Mouse (Mus musculus) hindbrain, embryonic 10.5 days (tissue): ENCODE results near the gene Nat8. TPM values are rescaled to one million over a fixed set of nuclear protein-coding genes. Genes with fewer than 3 reads are reported as not detected.
"Not testable (repeated sequence)": the region's sequence is repeated elsewhere in the genome, so short reads cannot be mapped to it uniquely, and the experiment has no call there.

Source experiments
- DNase-seq: peaks from one replicate; pipeline ENCODE4 v3.0.0-alpha.2; 2017; ENCODE audit warnings: low spot score
- H3K27ac ChIP-seq: fragments of 300-500 bp; sonication (generic); 2 replicates; pipeline ENCODE4 v1.5.1; 2016; ENCODE audit warnings: mild to moderate bottlenecking, moderate library complexity
- H3K27me3 ChIP-seq: fragments of 300-500 bp; sonication (generic); 2 replicates; pipeline ENCODE4 v1.6.1; 2016; ENCODE audit warnings: mild to moderate bottlenecking; ENCODE audit not compliant: poor library complexity, insufficient read depth, severe bottlenecking
- H3K36me3 ChIP-seq: fragments of 300-500 bp; sonication (generic); 2 replicates; pipeline ENCODE4 v1.6.1; 2016; ENCODE audit warnings: mild to moderate bottlenecking, moderate library complexity
- H3K4me1 ChIP-seq: fragments of 300-500 bp; sonication (generic); replicated peaks from 2 replicates; pipeline ENCODE4 v1.6.1; 2016; ENCODE audit warnings: mild to moderate bottlenecking
- H3K4me3 ChIP-seq: fragments of 300-500 bp; sonication (generic); 2 replicates; pipeline ENCODE4 v1.5.1; 2016; ENCODE audit warnings: mild to moderate bottlenecking, moderate library complexity
- H3K9me3 ChIP-seq: fragments of 300-500 bp; sonication (generic); 2 replicates; pipeline ENCODE4 v1.6.1; 2016; ENCODE audit warnings: mild to moderate bottlenecking, moderate library complexity
- WGBS: fragments of 180-500 bp; shearing (Covaris S2); methylation state at CpG from one replicate; pipeline ENCODE4 v1.1.7; 2016; 5-methylcytosine and 5-hydroxymethylcytosine counted together
- polyA plus RNA-seq: library from polyadenylated mRNA; unstranded; fragments of >200 nt; fragmentation: Nextera tagmentation; extraction: Ambion mirVana; gene quantifications from 2 replicates; pipeline ENCODE4 v1.2.1, GENCODE M21; 2016

Gene Nat8
- polyA plus RNA-seq, 1 experiment from 2014 or later: not detected

- no peaks in the 10 kb centered on the region for H3K4me1 ChIP-seq
- H3K36me3 ChIP-seq: no peaks in the 10 kb centered on the region
- H3K9me3 ChIP-seq: no peaks in the 10 kb centered on the region
- 87% methylated on average over 2 of the region's 2 CpGs for WGBS
- no peak for DNase-seq
- no peaks in the 10 kb centered on the region for H3K27me3 ChIP-seq
- H3K27ac ChIP-seq: no peak overlapping the region
- no peak overlapping the region for H3K4me3 ChIP-seq
Observed at GRCm38 (mm10) chr6:85825886-85826285, 6.0 kb downstream of the Nat8 start.

GRCm38 (mm10) chr6:85823382-85824090 lies 8.3 kb downstream of the Nat8 start:
- DNase-seq: no peak
- 95% methylated on average over 1 of the region's 1 CpGs for WGBS
- H3K27ac ChIP-seq: no peak overlapping the region
- no peaks in the 10 kb centered on the region for H3K4me1 ChIP-seq
- no peaks in the 10 kb centered on the region for H3K9me3 ChIP-seq
- H3K27me3 ChIP-seq: no peaks in the 10 kb centered on the region
- H3K36me3 ChIP-seq: no peaks in the 10 kb centered on the region
- H3K4me3 ChIP-seq: no peak overlapping the region

GRCm38 (mm10) chr6:85822286-85822685 lies 9.6 kb downstream of the Nat8 start:
- no peaks in the 10 kb centered on the region for H3K9me3 ChIP-seq
- H3K36me3 ChIP-seq: no peaks in the 10 kb centered on the region
- 83% methylated on average over 4 of the region's 4 CpGs for WGBS

GRCm38 (mm10) chr6:85820837-85821236 lies 11.0 kb downstream of the Nat8 start, which contains the start of the genes Nat8f6 and Nat8f5:
Gene Nat8f6, minus strand, starts transcription at chr6:85820954.
Gene Nat8f5, minus strand, starts transcription at chr6:85820972.
- Histone ChIP-seq H3K9me3 (no peaks in the 10 kb centered on the region), H3K4me3 (no peak within 1 kb of the TSS), H3K36me3 (no peaks in the 10 kb centered on the region), H3K27ac (no peak within 1 kb of the TSS), H3K27me3 (no peaks in the 10 kb centered on the region), H3K4me1 (no peaks in the 10 kb centered on the region)
- 87% methylated on average over 5 of the region's 5 CpGs for WGBS
- no peak for DNase-seq

More at GRCm38 (mm10) chr6:85822286-85822685, 9.6 kb downstream of the Nat8 start:
- no peak for DNase-seq
- Histone ChIP-seq H3K4me1 (no peaks in the 10 kb centered on the region), H3K27me3 (no peaks in the 10 kb centered on the region), H3K4me3 (no peak overlapping the region), H3K27ac (no peak overlapping the region)

GRCm38 (mm10) chr6:85818338-85818737 lies 13.5 kb downstream of the Nat8 start:
- WGBS: 29% methylated on average over 1 of the region's 1 CpGs
- no peak for DNase-seq

GRCm38 (mm10) chr6:85813339-85813738 lies 18.5 kb downstream of the Nat8 start:
- Histone ChIP-seq H3K4me3 (no peak overlapping the region), H3K4me1 (no peaks in the 10 kb centered on the region), H3K36me3 (no peaks in the 10 kb centered on the region), H3K27ac (no peak overlapping the region), H3K9me3 (no peaks in the 10 kb centered on the region), H3K27me3 (no peaks in the 10 kb centered on the region)
- WGBS: 91% methylated on average over 2 of the region's 2 CpGs
- no peak for DNase-seq

More at GRCm38 (mm10) chr6:85818338-85818737, 13.5 kb downstream of the Nat8 start:
- H3K36me3 ChIP-seq: no peaks in the 10 kb centered on the region
- H3K27ac ChIP-seq: no peak overlapping the region
- no peaks in the 10 kb centered on the region for H3K9me3 ChIP-seq
- no peaks in the 10 kb centered on the region for H3K27me3 ChIP-seq
- no peaks in the 10 kb centered on the region for H3K4me1 ChIP-seq
- H3K4me3 ChIP-seq: no peak overlapping the region

- 73% methylated on average over 3 of the region's 3 CpGs for WGBS
- DNase-seq, H3K27me3 ChIP-seq, H3K4me1 ChIP-seq, H3K36me3 ChIP-seq, H3K27ac ChIP-seq, H3K4me3 ChIP-seq, H3K9me3 ChIP-seq: not testable (repeated sequence)
Observed at GRCm38 (mm10) chr6:85810942-85811537, 20.8 kb downstream of the Nat8 start.

GRCm38 (mm10) chr6:85810514-85810913 lies 21.4 kb downstream of the Nat8 start:
- H3K4me3 ChIP-seq, H3K27me3 ChIP-seq, H3K9me3 ChIP-seq, DNase-seq, H3K4me1 ChIP-seq, H3K36me3 ChIP-seq, H3K27ac ChIP-seq: not testable (repeated sequence)
- WGBS: 85% methylated on average over 3 of the region's 3 CpGs

- H3K36me3 ChIP-seq, H3K9me3 ChIP-seq, H3K4me1 ChIP-seq, H3K27ac ChIP-seq, DNase-seq, H3K4me3 ChIP-seq, H3K27me3 ChIP-seq: not testable (repeated sequence)
- 78% methylated on average over 3 of the region's 3 CpGs for WGBS
Observed at GRCm38 (mm10) chr6:85809784-85810183, 22.1 kb downstream of the Nat8 start.

- DNase-seq, H3K4me1 ChIP-seq, H3K36me3 ChIP-seq, H3K27ac ChIP-seq, H3K4me3 ChIP-seq, H3K27me3 ChIP-seq, H3K9me3 ChIP-seq: not testable (repeated sequence)
- WGBS: 80% methylated on average over 5 of the region's 5 CpGs
Observed at GRCm38 (mm10) chr6:85803180-85803579, 28.7 kb downstream of the Nat8 start.

Other genes with a start within 250 kb of the Nat8 start
- gene Alms1, start 244.6 kb downstream of the Nat8 start, polyA plus RNA-seq: 6.9 and 9.4 TPM in 2 replicates
- gene Nat8f7, start 118.9 kb downstream of the Nat8 start, polyA plus RNA-seq: not detected in 2 replicates
- 0.20 and 0.25 TPM in 2 replicates for gene Nat8f3, start 66.3 kb downstream of the Nat8 start, polyA plus RNA-seq
- not detected in 2 replicates for gene Nat8f6, start 11.1 kb downstream of the Nat8 start, polyA plus RNA-seq
- not detected in 2 replicates for gene Nat8f5, start 11.1 kb downstream of the Nat8 start, polyA plus RNA-seq
- not detected in 2 replicates for gene Nat8f2, start 37.1 kb upstream of the Nat8 start, polyA plus RNA-seq
- gene Nat8f4, start 72.8 kb upstream of the Nat8 start, polyA plus RNA-seq: 4.3 and 5.5 TPM in 2 replicates
- gene Tprkb, start 79.8 kb upstream of the Nat8 start, polyA plus RNA-seq: 33.4 and 35.2 TPM in 2 replicates
- 5.9 and 7.2 TPM in 2 replicates for gene Nat8f1, start 83.6 kb upstream of the Nat8 start, polyA plus RNA-seq
- gene Dusp11, start 129.6 kb upstream of the Nat8 start, polyA plus RNA-seq: 37.0 and 38.0 TPM in 2 replicates
- gene Figla, start 184.1 kb upstream of the Nat8 start, polyA plus RNA-seq: not detected in 2 replicates
- 43.6 and 84.1 TPM in 2 replicates for gene Add2, start 196.6 kb upstream of the Nat8 start, polyA plus RNA-seq